Mouse (Mus musculus) B cell, adult 62 days (primary cell): ENCODE data around the gene Tescl. TPM values are rescaled to one million over a fixed set of nuclear protein-coding genes. Genes with fewer than 3 reads are reported as not detected.

ENCODE experiments used
- total RNA-seq: library from RNA; stranded (reverse); gene quantifications from 4 replicates; pipeline ENCODE4 v1.2.4, GENCODE M21; 2023

Gene Tescl
- total RNA-seq: not detected in 4 replicates

GRCm38 (mm10) chr7:24333304-24333986, at the start of gene Tescl:
Gene Tescl (minus strand): TSS chr7:24333936.

GRCm38 (mm10) chr7:24369731-24370541, 36.2 kb upstream of the Tescl start, which contains the start of gene Kcnn4:
Gene Kcnn4 (plus strand): TSS chr7:24370263.

GRCm38 (mm10) chr7:24348896-24349295, 15.2 kb upstream of the Tescl start, which contains the start of gene Lypd5:
Gene Lypd5 (plus strand): TSS chr7:24349196.

DNA sequence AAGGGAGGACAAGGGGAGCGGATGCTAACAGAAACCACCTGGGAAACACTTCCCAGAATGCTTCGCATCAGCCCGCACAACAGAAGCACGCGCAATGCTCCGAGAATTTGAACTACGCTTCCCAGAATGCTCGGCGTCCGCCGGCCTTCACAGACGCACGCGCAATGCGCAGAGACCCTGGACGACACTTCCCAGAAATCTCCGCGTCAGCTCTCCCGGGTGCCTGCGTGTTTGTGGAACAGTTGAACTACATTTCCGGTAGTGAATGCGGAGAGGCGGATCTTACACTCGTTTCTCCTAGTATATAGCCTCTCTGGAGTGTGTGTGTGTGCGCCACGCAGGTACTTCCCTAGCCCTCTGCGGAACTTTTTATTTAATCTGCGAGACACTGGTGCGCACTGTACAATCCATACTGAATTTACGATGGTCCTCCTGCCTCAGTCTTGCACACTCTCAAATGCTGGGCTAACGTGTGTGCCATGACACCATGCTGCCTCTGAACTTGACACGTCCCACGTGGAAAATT, 17.1 kb downstream of the Tescl start, which contains the start of gene Zfp94:
Zfp94 (minus strand) TSS at position 100 of the 526 bp plus-strand sequence.

GRCm38 (mm10) chr7:24300771-24301282, 32.9 kb downstream of the Tescl start, which contains the start of gene Zfp61:
Gene Zfp61 (minus strand): TSS chr7:24301232.

Other genes starting within 250 kb of the Tescl start
- 2.5 to 5.3 TPM (median 4.1 TPM) in 4 replicates for gene Zfp112, start 221.6 kb downstream of the Tescl start, total RNA-seq
- 4.9 to 6.3 TPM (median 5.3 TPM) in 4 replicates for gene Zfp235, start 199.8 kb downstream of the Tescl start, total RNA-seq
- 0.23 to 0.27 TPM in 2 of 4 replicates, not detected in the others for gene Zfp114, start 158.9 kb downstream of the Tescl start, total RNA-seq
- gene Zfp111, start 122.5 kb downstream of the Tescl start, total RNA-seq: 0.09 TPM in 1 of 4 replicates, not detected in the others
- 1.2 to 1.5 TPM (median 1.4 TPM) in 4 replicates for gene Zfp109, start 96.4 kb downstream of the Tescl start, total RNA-seq
- gene Zfp108, start 79.1 kb downstream of the Tescl start, total RNA-seq: not detected in 4 replicates
- 0.33 TPM in 2 of 4 replicates, not detected in the others for gene Zfp93, start 63.5 kb downstream of the Tescl start, total RNA-seq
- gene Zfp61, start 32.7 kb downstream of the Tescl start, total RNA-seq: 6.4 to 11.4 TPM (median 8.5 TPM) in 4 replicates
- 7.7 to 11.5 TPM (median 8.3 TPM) in 4 replicates for gene Zfp94, start 17.3 kb downstream of the Tescl start, total RNA-seq
- not detected in 4 replicates for gene Lypd5, start 15.3 kb upstream of the Tescl start, total RNA-seq
- gene Kcnn4, start 36.3 kb upstream of the Tescl start, total RNA-seq: 4.0 to 6.8 TPM (median 4.8 TPM) in 4 replicates
- gene Smg9, start 65.7 kb upstream of the Tescl start, total RNA-seq: 69.5 to 87.3 TPM (median 83.7 TPM) in 4 replicates
- gene Irgc1, start 118.4 kb upstream of the Tescl start, total RNA-seq: 3.5 to 5.6 TPM (median 5.0 TPM) in 4 replicates
- 484 to 612 TPM (median 535 TPM) in 4 replicates for gene Plaur, start 128.5 kb upstream of the Tescl start, total RNA-seq
- 1.2 to 3.1 TPM (median 1.7 TPM) in 4 replicates for gene Cadm4, start 148.1 kb upstream of the Tescl start, total RNA-seq
- 1.0 to 2.2 TPM (median 1.8 TPM) in 4 replicates for gene Zfp428, start 173.1 kb upstream of the Tescl start, total RNA-seq
- not detected in 4 replicates for gene AC161166.1, start 178.5 kb upstream of the Tescl start, total RNA-seq
- gene Irgq, start 196.8 kb upstream of the Tescl start, total RNA-seq: 21.1 to 23.8 TPM (median 22.9 TPM) in 4 replicates
- gene Pinlyp, start 212.2 kb upstream of the Tescl start, total RNA-seq: 0.95 TPM in 1 of 4 replicates, not detected in the others
- 82.6 to 95.2 TPM (median 89.3 TPM) in 4 replicates for gene Xrcc1, start 212.4 kb upstream of the Tescl start, total RNA-seq